Mouse (Mus musculus): Measurements from ENCODE around the gene Timm29.
A peak's percentile ranks its signal among the peaks of the same experiment; 100 is the strongest.

Timm29 gene

GRCm38 (mm10) chr9:21592703-21593121, at the start of gene Timm29, which contains the start of gene Yipf2:
Gene Timm29, plus strand, starts transcription at chr9:21592722.
Gene Yipf2, minus strand, starts transcription at chr9:21592828.
- peak; percentile 88 to 90 for DNase-seq (ENCODE audit: low spot score in 2 of 2)

- no peak for DNase-seq (ENCODE audit: low spot score in 2 of 2)
Measured at GRCm38 (mm10) chr9:21545351-21545915, 47.1 kb upstream of the Timm29 start.

- DNase-seq (ENCODE audit: low spot score in 2 of 2), result peak; percentile 98 to 99
Measured at GRCm38 (mm10) chr9:21545916-21546788, 46.4 kb upstream of the Timm29 start.

GRCm38 (mm10) chr9:21546789-21547074, 45.8 kb upstream of the Timm29 start, which contains the start of gene Carm1:
Gene Carm1, plus strand, starts transcription at chr9:21546894.
- peak in 1 of 2 experiments; percentile 65 for DNase-seq (ENCODE audit: low spot score in 2 of 2)

GRCm38 (mm10) chr9:21547075-21547941, 45.2 kb upstream of the Timm29 start:
- DNase-seq (ENCODE audit: low spot score in 2 of 2), result peak; percentile 45 to 61

GRCm38 (mm10) chr9:21551049-21551448, 41.5 kb upstream of the Timm29 start:
- no peak for DNase-seq (ENCODE audit: low spot score in 2 of 2)

DNA sequence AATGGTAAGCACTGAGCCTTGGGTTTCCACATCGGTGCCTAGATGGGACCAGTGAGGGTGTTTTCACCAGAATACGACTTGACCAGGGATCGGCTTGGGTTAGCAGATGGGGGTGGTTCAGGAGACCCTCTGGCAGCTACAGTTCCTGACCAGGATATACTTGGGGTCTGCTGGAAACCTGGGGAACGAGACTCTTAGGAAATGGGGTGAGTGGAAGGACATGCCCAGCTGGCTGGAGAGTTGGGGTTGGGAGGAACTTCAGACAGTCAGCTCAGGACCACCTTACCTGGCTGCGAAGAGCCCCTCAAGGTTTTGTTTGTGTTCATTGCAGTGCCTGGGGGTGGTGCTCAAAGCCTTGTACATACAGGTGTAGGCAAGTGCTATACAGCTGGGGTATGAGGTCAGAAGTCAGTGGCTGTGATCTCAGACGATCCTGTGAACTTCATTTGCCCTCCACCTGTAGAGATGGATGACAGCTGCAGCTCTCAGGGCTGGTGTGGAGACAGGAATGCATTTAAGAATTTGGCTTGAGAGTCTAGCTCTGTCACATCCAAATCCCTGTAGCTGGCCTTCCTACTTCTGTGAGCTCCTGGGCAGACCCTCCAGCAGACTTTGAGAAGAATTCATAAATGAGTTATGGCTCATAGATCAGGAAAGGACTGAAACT, 38.8 kb upstream of the Timm29 start:
- no peak for DNase-seq (ENCODE audit: low spot score in 2 of 2)

DNA sequence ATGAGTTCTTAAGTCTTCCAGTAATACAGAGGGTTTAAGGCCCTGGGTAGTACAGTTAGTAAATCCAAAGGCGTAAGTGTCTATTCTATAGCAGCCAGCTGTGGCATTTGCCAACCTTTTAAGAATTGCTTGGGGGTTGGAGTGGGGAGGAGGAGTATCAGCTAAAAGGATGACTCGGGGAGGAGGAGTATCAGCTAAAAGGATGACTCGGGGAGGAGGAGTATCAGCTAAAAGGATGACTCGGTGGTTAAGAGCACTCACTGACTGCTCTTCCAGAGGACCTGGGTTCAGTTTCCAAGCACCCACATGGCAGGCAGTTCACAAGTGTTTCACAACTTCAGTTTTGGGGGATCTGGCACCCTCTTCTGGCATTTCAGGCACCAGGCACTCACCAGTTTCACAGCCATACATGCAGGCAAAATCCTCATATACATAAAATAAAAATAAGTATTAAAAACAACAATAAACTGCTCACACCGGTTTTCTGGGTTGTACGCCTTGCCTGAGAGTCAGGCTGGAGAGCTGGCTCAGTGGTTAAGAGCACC, 37.3 kb upstream of the Timm29 start:
- DNase-seq (ENCODE audit: low spot score in 2 of 2), result no peak

DNA sequence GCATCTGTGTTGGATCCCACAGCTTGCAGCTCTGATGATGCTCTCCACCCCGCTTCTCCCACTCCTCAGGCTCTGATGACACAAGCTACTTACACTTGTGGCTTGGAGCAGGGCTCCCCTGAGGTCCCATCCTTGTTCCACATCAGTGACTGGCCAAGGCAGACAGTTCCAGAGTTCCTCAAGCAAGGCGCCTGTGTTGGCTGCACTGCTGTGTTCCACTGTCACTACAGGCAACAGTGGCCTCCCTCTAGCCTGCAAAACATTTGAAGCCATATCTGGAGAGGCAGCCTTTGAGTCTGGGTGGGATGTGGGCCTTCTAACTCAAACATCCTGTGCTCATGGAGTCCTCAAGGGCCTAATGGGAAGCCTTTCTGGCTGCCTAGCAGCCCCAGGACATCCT, 35.5 kb upstream of the Timm29 start:
- no peak for DNase-seq (ENCODE audit: low spot score in 2 of 2)

GRCm38 (mm10) chr9:21557556-21557955, 35.0 kb upstream of the Timm29 start:
- no peak for DNase-seq (ENCODE audit: low spot score in 2 of 2)

DNA sequence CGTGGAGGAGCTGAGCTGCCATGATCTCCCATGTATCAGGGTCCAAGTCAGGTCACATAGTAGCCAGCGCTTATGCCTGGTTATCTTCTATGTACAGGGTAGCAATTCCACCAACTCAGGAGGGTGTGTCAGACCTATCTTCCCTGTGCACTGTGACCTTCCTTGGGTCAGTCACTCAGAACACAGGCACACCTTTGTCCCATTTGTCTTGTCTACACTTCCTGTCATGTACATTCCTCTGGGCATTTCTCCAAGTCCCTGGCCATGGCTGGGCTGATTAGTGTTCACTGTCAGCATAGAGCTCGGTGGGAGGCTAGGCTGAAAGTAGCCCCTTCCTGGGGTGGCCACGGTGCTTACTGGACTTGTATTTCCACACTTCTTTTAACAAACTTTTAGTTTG, 34.2 kb upstream of the Timm29 start:
- no peak for DNase-seq (ENCODE audit: low spot score in 2 of 2)

- no peak for DNase-seq (ENCODE audit: low spot score in 2 of 2)
Measured at GRCm38 (mm10) chr9:21559151-21559550, 33.4 kb upstream of the Timm29 start.

- no peak for DNase-seq (ENCODE audit: low spot score in 2 of 2)
Measured at GRCm38 (mm10) chr9:21564420-21564819, 28.1 kb upstream of the Timm29 start.

DNA sequence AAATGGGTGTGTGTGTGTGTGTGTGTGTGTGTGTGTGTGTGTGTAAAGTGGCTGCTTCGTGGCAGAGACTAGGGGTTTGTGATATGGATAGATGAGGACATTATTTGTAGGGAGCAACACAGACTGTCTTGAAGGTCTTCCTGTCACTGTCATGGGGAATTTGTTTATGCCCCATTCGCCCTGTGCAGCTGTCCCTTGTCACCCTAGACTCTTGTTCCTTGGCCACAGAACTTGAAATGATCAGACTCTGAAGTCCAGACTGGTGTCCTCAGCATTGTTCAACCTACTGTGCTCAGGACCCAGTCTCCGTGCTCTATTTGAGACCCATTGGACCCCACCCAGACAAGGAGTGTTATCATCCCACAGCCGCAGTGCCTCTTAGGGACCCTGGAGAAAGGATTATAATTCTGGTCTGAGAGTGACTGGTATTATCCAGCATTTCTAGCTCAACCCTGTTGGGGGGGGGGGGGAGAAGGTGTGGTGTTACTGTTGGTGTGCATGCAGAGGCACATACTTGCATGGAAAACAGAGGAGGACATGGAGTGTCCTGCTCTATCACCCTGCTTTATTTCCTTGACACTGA, 27.4 kb upstream of the Timm29 start:
- DNase-seq (ENCODE audit: low spot score in 2 of 2), result no peak

DNA sequence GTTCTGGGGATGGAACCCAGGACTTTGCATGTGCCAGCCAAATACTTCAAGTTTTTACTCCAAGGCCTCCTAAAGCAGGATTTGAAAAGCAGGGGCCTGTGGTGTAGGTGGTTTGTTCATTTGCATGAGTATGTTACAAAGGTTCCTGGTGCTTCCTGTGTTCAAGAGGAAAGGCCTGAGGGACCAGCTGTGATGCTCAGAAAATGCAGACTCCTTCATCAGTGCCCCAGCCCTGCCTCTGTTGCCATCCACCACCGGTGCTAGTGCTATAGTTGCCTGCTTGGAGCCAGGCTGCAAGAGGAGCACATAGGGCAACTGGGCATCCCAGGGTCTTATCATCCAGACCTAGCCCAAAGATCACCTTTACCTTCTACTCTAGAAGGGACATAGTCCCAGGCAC, 26.0 kb upstream of the Timm29 start:
- no peak for DNase-seq (ENCODE audit: low spot score in 2 of 2)

DNA sequence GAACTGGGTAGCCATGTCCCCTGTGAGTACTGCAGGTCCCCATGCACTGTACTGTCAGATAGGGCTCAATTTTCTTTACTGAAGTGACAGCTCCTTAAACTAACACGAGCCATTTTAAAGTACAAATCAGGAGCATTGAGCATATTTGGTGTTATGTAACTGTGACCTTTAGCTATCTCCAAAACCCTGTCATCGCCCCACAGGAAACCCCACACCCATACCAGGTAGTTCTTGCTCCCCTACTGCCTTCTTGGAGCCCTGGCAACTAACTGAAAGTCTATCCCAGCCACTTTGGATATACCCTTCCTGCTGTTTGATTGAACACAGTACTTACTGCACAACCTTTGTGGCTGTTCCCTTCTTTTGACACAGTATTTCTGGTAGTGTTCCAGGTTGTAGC, 25.5 kb upstream of the Timm29 start:
- DNase-seq (ENCODE audit: low spot score in 2 of 2), result no peak

- no peak for DNase-seq (ENCODE audit: low spot score in 2 of 2)
Measured at GRCm38 (mm10) chr9:21568657-21569255, 23.8 kb upstream of the Timm29 start.

GRCm38 (mm10) chr9:21574012-21574801, 18.3 kb upstream of the Timm29 start:
- no peak for DNase-seq (ENCODE audit: low spot score in 2 of 2)

DNA sequence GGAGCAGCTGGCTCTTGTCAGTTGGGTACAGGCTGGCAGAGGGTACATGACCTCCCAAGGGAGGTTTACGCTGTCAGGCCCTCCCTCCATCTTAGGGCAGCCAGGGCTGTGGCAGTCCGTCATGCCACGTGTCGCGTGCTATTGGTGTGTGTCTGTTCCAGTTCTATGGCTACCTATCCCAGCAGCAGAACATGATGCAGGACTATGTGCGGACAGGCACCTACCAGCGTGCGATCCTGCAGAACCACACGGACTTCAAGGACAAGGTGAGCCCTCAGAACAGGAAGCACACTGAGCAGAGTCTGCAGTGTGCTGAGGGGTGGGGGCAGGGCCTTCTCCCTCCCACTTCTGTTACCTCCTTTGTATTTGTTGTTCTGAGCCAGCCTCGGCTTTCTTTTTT, 17.3 kb upstream of the Timm29 start:
- DNase-seq (ENCODE audit: low spot score in 2 of 2), result no peak

GRCm38 (mm10) chr9:21576286-21576685, 16.2 kb upstream of the Timm29 start:
- no peak for DNase-seq (ENCODE audit: low spot score in 2 of 2)

Measured in frontal cortex, postnatal 10 days (tissue).